Mouse (Mus musculus) CH12.LX (cell line): Measurements from ENCODE around the gene Defb20.
A peak's percentile ranks its signal among the peaks of the same experiment; 100 is the strongest.

ENCODE experiments used
- CTCF ChIP-seq, 2 experiments: IDR thresholded peaks in 1 of 2; conservative IDR thresholded peaks in 1 of 2; 2 replicates each; pipeline ENCODE4 v1.5.1; 2011 to 2012; ENCODE audit warnings: low read depth in 2 of 2, low read length in 2 of 2, improper control_type of control experiment in 1 of 2, inconsistent platforms in 1 of 2, mild to moderate bottlenecking in 1 of 2, moderate library complexity in 1 of 2
- EP300 ChIP-seq: IDR thresholded peaks from 2 replicates; pipeline ENCODE4 v1.6.1; 2011; ENCODE audit warnings: low read length, improper control_type of control experiment
- HCFC1 ChIP-seq: IDR thresholded peaks from 2 replicates; pipeline ENCODE4 v1.6.1; 2012; ENCODE audit warnings: low read depth, mild to moderate bottlenecking, inconsistent platforms, low read length, improper control_type of control experiment
- IRF4 ChIP-seq: IDR thresholded peaks from 2 replicates; pipeline ENCODE4 v1.6.1; 2014; ENCODE audit warnings: low read depth, mild to moderate bottlenecking, inconsistent platforms, low read length, improper control_type of control experiment
- KAT2A ChIP-seq: IDR thresholded peaks from 2 replicates; pipeline ENCODE4 v1.6.1; 2012; ENCODE audit warnings: low read length, improper control_type of control experiment, inconsistent platforms; ENCODE audit not compliant: insufficient replicate concordance
- MAX ChIP-seq: IDR thresholded peaks from 2 replicates; pipeline ENCODE4 v1.6.1; 2011; ENCODE audit warnings: low read length, improper control_type of control experiment
- NELFE ChIP-seq: IDR thresholded peaks from 2 replicates; pipeline ENCODE4 v1.6.1; 2011; ENCODE audit warnings: low read depth, low read length, improper control_type of control experiment
- POLR2A ChIP-seq: IDR thresholded peaks from 2 replicates; pipeline ENCODE4 v1.6.1; 2011; ENCODE audit warnings: low read depth, mild to moderate bottlenecking, improper control_type of control experiment, low read length
- POLR2AphosphoS2 ChIP-seq: IDR thresholded peaks from 2 replicates; pipeline ENCODE4 v1.6.1; 2011; ENCODE audit warnings: low read depth, low read length, improper control_type of control experiment
- RAD21 ChIP-seq: IDR thresholded peaks from 2 replicates; pipeline ENCODE4 v1.6.1; 2011; ENCODE audit warnings: low read depth, mild to moderate bottlenecking, low read length, improper control_type of control experiment, moderate library complexity
- SIN3A ChIP-seq: IDR thresholded peaks from 2 replicates; pipeline ENCODE4 v1.6.1; 2012; ENCODE audit warnings: low read length, improper control_type of control experiment, inconsistent platforms
- TCF12 ChIP-seq: IDR thresholded peaks from 2 replicates; pipeline ENCODE4 v1.6.1; 2014; ENCODE audit warnings: low read depth, mild to moderate bottlenecking, inconsistent platforms, low read length, improper control_type of control experiment
- UBTF ChIP-seq: IDR thresholded peaks from 2 replicates; pipeline ENCODE4 v1.6.1; 2012; ENCODE audit warnings: low read depth, mild to moderate bottlenecking, inconsistent platforms, low read length, improper control_type of control experiment, moderate library complexity

DNA sequence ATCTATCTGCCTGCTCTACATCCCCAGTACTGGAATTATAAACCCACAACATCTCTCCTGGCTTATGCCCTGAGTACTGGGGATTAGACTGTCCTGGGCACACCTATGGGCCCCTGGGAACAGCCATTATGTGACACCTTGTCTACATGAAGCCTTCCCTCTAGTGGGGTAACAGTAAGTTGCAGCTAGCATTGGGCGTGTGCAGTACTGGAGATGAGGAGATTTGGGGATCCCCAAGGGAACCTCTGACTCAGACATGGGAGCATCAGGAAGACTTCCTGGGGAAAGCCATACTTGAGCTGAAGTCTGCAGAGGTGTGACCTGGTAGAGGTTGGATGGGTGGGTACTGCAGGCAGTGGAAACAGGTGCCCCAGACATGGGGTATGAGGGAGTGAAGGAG lies 37.9 kb upstream of the Defb20 start:
- TF ChIP-seq CTCF (conservative IDR thresholded peaks at IDR 0.05 in 1 of 2, IDR thresholded peaks at IDR 0.05 in 1 of 2; ENCODE audit: low read depth in 2 of 2, low read length in 2 of 2) (peak in 1 of 2 experiments; percentile 24; a peak in 1 of 4 replicates), KAT2A (no peak), POLR2AphosphoS2 (no peak), RAD21 (no peak), POLR2A (no peak), HCFC1 (no peak), EP300 (no peak), UBTF (no peak), MAX (no peak), TCF12 (no peak), IRF4 (no peak), NELFE (no peak), SIN3A (no peak)
